Mouse (Mus musculus) hindbrain, embryonic 15.5 days (tissue): ENCODE measurements around the gene Rpusd3. TPM values are rescaled to one million over a fixed set of nuclear protein-coding genes. Genes with fewer than 3 reads are reported as not detected.

Experiments used
- ATAC-seq: fragments of 200-750 bp; cut with Nextera tagmentation; 2 replicates; pipeline ENCODE4 v1.8.0; 2017; ENCODE audit warnings: low read depth, moderate number of reproducible peaks, moderate TSS enrichment; ENCODE audit not compliant: low FRiP score
- H3K27ac ChIP-seq: fragments of 300-500 bp; sonication (generic); replicated peaks from 2 replicates; pipeline ENCODE4 v1.5.1; 2015; ENCODE audit warnings: mild to moderate bottlenecking, inconsistent platforms
- H3K27me3 ChIP-seq: fragments of 300-500 bp; sonication (generic); 2 replicates; pipeline ENCODE4 v1.6.1; 2015; ENCODE audit warnings: control low read depth, inconsistent platforms
- H3K36me3 ChIP-seq: fragments of 300-500 bp; sonication (generic); 2 replicates; pipeline ENCODE4 v1.6.1; 2015; ENCODE audit warnings: control low read depth, inconsistent platforms
- H3K4me1 ChIP-seq: fragments of 300-500 bp; sonication (generic); replicated peaks from 2 replicates; pipeline ENCODE4 v1.6.1; 2015; ENCODE audit warnings: control low read depth, inconsistent platforms
- H3K4me2 ChIP-seq: fragments of 300-500 bp; sonication (generic); 2 replicates; pipeline ENCODE4 v1.6.1; 2015; ENCODE audit warnings: moderate library complexity, mild to moderate bottlenecking, inconsistent platforms
- H3K4me3 ChIP-seq: fragments of 300-500 bp; sonication (generic); 2 replicates; pipeline ENCODE4 v1.5.1; 2015; ENCODE audit warnings: mild to moderate bottlenecking, inconsistent platforms
- H3K9ac ChIP-seq: fragments of 300-500 bp; sonication (generic); 2 replicates; pipeline ENCODE4 v1.6.1; 2015; ENCODE audit warnings: inconsistent platforms
- H3K9me3 ChIP-seq: fragments of 300-500 bp; sonication (generic); 2 replicates; pipeline ENCODE4 v1.6.1; 2016; ENCODE audit warnings: control low read depth, inconsistent platforms
- WGBS: fragments of 180-500 bp; shearing (Covaris S2); methylation state at CpG from one replicate; pipeline ENCODE4 v1.1.7; 2015; 5-methylcytosine and 5-hydroxymethylcytosine counted together
- polyA plus RNA-seq: library from polyadenylated mRNA; unstranded; fragments of >200 nt; fragmentation: Nextera tagmentation; extraction: Ambion mirVana; gene quantifications from 2 replicates; pipeline ENCODE4 v1.2.1, GENCODE M21; 2015

Gene Rpusd3
- polyA plus RNA-seq, 1 experiment from 2014 or later: 18.7 TPM

GRCm38 (mm10) chr6:113395501-113395900 lies 23.6 kb downstream of the Rpusd3 start:
- no peaks in the 10 kb centered on the region for H3K9me3 ChIP-seq
- 93% methylated on average over 6 of the region's 6 CpGs for WGBS
- ATAC-seq: no peak

DNA sequence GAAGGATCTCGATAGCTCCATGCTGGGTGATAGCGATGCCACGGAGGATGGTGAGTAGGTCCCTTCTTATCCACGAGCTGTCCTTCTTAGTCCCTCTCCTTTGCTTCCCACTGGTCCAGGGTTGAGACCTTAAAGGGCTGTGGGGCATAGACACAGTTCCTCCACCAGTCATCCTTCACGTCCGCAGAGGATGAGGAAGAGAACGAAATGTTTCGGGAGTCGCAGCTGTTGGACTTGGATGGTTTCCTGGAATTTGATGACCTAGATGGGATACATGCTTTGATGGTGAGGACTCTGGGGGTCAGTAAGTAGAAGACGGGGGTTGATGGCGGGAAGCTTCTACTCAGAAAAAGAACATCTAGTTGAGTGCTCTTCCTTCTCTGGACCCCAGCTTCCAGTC lies 24.3 kb downstream of the Rpusd3 start:
- Histone ChIP-seq H3K36me3 (peaks cover 13% of the 10 kb centered on the region), H3K4me2 (no peak overlapping the region), H3K27me3 (no peaks in the 10 kb centered on the region), H3K4me3 (no peak overlapping the region), H3K27ac (no peak overlapping the region), H3K9ac (no peak overlapping the region), H3K4me1 (peaks cover 9% of the 10 kb centered on the region), H3K9me3 (no peaks in the 10 kb centered on the region)
- 92% methylated on average over 11 of the region's 11 CpGs for WGBS
- ATAC-seq: no peak

More at GRCm38 (mm10) chr6:113395501-113395900, 23.6 kb downstream of the Rpusd3 start:
- H3K36me3 ChIP-seq: peaks cover 8% of the 10 kb centered on the region; the same call in 1 of the 2 replicates
- H3K9ac ChIP-seq: no peak overlapping the region
- no peak overlapping the region for H3K4me3 ChIP-seq
- H3K4me1 ChIP-seq: peaks cover 9% of the 10 kb centered on the region
- H3K27ac ChIP-seq: no peak overlapping the region
- H3K4me2 ChIP-seq: no peak overlapping the region
- no peaks in the 10 kb centered on the region for H3K27me3 ChIP-seq

- no peak for ATAC-seq
- 88% methylated on average over 6 of the region's 6 CpGs for WGBS
- Histone ChIP-seq H3K27ac (no peak overlapping the region), H3K4me2 (no peak overlapping the region), H3K4me1 (peaks cover 9% of the 10 kb centered on the region), H3K36me3 (peaks cover 21% of the 10 kb centered on the region), H3K9me3 (no peaks in the 10 kb centered on the region), H3K9ac (no peak overlapping the region), H3K27me3 (no peaks in the 10 kb centered on the region), H3K4me3 (no peak overlapping the region)
These were observed 25.2 kb downstream of the Rpusd3 start for GRCm38 (mm10) chr6:113393951-113394350.

GRCm38 (mm10) chr6:113392387-113393071 lies 26.6 kb downstream of the Rpusd3 start:
- Histone ChIP-seq H3K4me3 (peak overlapping the region; percentile 41), H3K27ac (peak overlapping the region; percentile 82), H3K4me1 (peaks cover 9% of the 10 kb centered on the region), H3K9me3 (no peaks in the 10 kb centered on the region), H3K9ac (peak overlapping the region; percentile 55), H3K27me3 (no peaks in the 10 kb centered on the region), H3K36me3 (peaks cover 36% of the 10 kb centered on the region), H3K4me2 (peak overlapping the region; percentile 80)
- WGBS: under 1% methylated on average over 51 of the region's 51 CpGs
- peak; percentile 92 for ATAC-seq

GRCm38 (mm10) chr6:113392015-113392386 lies 27.1 kb downstream of the Rpusd3 start:
- Histone ChIP-seq H3K4me3 (peak overlapping the region; percentile 41), H3K36me3 (peaks cover 41% of the 10 kb centered on the region), H3K4me1 (peaks cover 9% of the 10 kb centered on the region), H3K27ac (peak overlapping the region; percentile 82), H3K9ac (peak overlapping the region; percentile 55), H3K9me3 (no peaks in the 10 kb centered on the region), H3K27me3 (no peaks in the 10 kb centered on the region), H3K4me2 (peak overlapping the region; percentile 80)
- WGBS: 19% methylated on average over 10 of the region's 10 CpGs
- no peak for ATAC-seq

GRCm38 (mm10) chr6:113390715-113391114 lies 28.4 kb downstream of the Rpusd3 start:
- Histone ChIP-seq H3K27me3 (no peaks in the 10 kb centered on the region), H3K36me3 (peaks cover 52% of the 10 kb centered on the region), H3K4me1 (peaks cover 9% of the 10 kb centered on the region), H3K9me3 (no peaks in the 10 kb centered on the region), H3K4me3 (no peak overlapping the region), H3K27ac (no peak overlapping the region), H3K9ac (no peak overlapping the region), H3K4me2 (no peak overlapping the region)
- WGBS: 72% methylated on average over 3 of the region's 3 CpGs
- no peak for ATAC-seq

GRCm38 (mm10) chr6:113388960-113389359 lies 30.2 kb downstream of the Rpusd3 start, which contains the start of gene Ttll3:
TSS of gene Ttll3 (plus strand) at chr6:113389260.
- 74% methylated on average over 8 of the region's 8 CpGs for WGBS
- peaks cover 61% of the 10 kb centered on the region for H3K36me3 ChIP-seq

GRCm38 (mm10) chr6:113386025-113386424 lies 33.1 kb downstream of the Rpusd3 start:
- H3K9ac ChIP-seq: no peak overlapping the region
- peak overlapping the region; percentile 50 for H3K27ac ChIP-seq
- H3K36me3 ChIP-seq: peaks cover 86% of the 10 kb centered on the region
- ATAC-seq: peak; percentile 69; the same call in 1 of the 2 replicates
- H3K9me3 ChIP-seq: no peaks in the 10 kb centered on the region
- H3K4me3 ChIP-seq: no peak overlapping the region
- no peaks in the 10 kb centered on the region for H3K4me1 ChIP-seq
- no peak overlapping the region for H3K4me2 ChIP-seq
- WGBS: 76% methylated on average over 3 of the region's 3 CpGs
- H3K27me3 ChIP-seq: no peaks in the 10 kb centered on the region

More at GRCm38 (mm10) chr6:113388960-113389359, 30.2 kb downstream of the Rpusd3 start, which contains the start of gene Ttll3:
- H3K4me3 ChIP-seq: no peak within 1 kb of the TSS
- no peak for ATAC-seq
- no peak within 1 kb of the TSS for H3K27ac ChIP-seq
- H3K9ac ChIP-seq: no peak within 1 kb of the TSS
- H3K27me3 ChIP-seq: no peaks in the 10 kb centered on the region
- H3K9me3 ChIP-seq: no peaks in the 10 kb centered on the region
- H3K4me1 ChIP-seq: peaks cover 9% of the 10 kb centered on the region
- no peak within 1 kb of the TSS for H3K4me2 ChIP-seq

- no peak overlapping the region for H3K9ac ChIP-seq
- no peaks in the 10 kb centered on the region for H3K4me1 ChIP-seq
- peaks cover 93% of the 10 kb centered on the region for H3K36me3 ChIP-seq
- no peak overlapping the region for H3K4me3 ChIP-seq
- 84% methylated on average over 11 of the region's 11 CpGs for WGBS
- no peak overlapping the region for H3K4me2 ChIP-seq
- no peaks in the 10 kb centered on the region for H3K9me3 ChIP-seq
- ATAC-seq: peak; percentile 31; the same call in 1 of the 2 replicates
- H3K27ac ChIP-seq: peak overlapping the region; percentile 50
- no peaks in the 10 kb centered on the region for H3K27me3 ChIP-seq
These were observed 33.9 kb downstream of the Rpusd3 start for GRCm38 (mm10) chr6:113385160-113385714.

DNA sequence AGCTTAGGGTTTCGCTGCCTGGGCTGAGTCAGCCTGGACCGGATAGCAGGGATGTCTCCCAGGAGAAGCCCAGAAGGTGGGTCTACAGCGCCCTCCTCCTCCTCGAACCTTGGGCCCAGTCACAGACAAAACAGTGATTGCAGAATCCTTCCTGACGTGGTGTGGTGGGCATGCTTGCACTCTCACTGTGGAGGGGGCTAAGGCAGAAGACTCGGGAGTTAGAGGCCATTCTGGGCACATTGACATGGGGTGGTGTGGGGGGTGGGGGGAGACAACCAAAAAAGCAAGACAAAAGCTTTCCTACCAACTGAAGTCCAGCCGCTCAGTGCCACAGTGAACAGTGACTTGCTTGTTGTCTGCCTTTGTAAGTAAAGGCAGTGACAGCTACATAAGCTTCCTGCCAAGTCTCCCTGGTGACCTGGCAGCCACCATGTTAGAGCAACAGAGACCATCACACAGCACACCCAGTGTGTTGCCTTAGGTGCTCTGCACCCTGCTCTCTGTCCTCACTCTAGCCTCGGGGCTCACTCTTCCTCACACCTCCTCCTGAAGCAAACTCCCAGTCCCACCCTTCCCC lies 34.7 kb downstream of the Rpusd3 start:
- H3K9me3 ChIP-seq: no peaks in the 10 kb centered on the region
- no peak overlapping the region for H3K9ac ChIP-seq
- peaks cover 1% of the 10 kb centered on the region for H3K4me1 ChIP-seq
- ATAC-seq: peak; percentile 79
- WGBS: 82% methylated on average over 8 of the region's 8 CpGs
- no peak overlapping the region for H3K4me2 ChIP-seq
- H3K27ac ChIP-seq: peak overlapping the region; percentile 55; the same call in 1 of the 2 replicates
- H3K27me3 ChIP-seq: no peaks in the 10 kb centered on the region
- H3K4me3 ChIP-seq: no peak overlapping the region
- H3K36me3 ChIP-seq: peaks cover 85% of the 10 kb centered on the region

DNA sequence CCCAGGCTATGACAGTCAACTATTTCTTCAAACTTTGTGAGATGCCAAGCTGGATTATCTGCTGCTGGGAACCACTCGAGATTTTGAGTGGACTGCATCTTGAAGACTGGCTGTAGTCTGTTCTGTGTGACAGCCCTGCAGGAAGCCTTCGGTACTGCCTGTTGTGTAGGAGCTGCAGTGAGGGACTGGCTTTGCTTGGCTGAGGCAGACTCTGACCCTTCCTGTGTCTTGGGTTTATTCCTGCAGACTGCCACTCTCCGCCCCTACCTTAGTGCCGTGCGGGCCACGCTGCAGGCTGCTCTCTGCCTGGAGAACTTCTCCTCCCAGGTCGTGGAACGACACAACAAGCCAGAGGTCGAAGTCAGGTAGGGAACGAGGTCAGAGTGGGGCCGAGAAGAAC lies 38.7 kb downstream of the Rpusd3 start:
- Histone ChIP-seq H3K4me3 (no peak overlapping the region), H3K36me3 (peaks cover 48% of the 10 kb centered on the region), H3K27me3 (no peaks in the 10 kb centered on the region), H3K4me1 (peaks cover 22% of the 10 kb centered on the region), H3K9ac (no peak overlapping the region), H3K9me3 (no peaks in the 10 kb centered on the region), H3K27ac (no peak overlapping the region), H3K4me2 (no peak overlapping the region)
- 93% methylated on average over 11 of the region's 11 CpGs for WGBS
- ATAC-seq: no peak

- 88% methylated on average over 6 of the region's 6 CpGs for WGBS
- ATAC-seq: no peak
- Histone ChIP-seq H3K36me3 (peaks cover 44% of the 10 kb centered on the region), H3K4me1 (peaks cover 22% of the 10 kb centered on the region), H3K9ac (no peak overlapping the region), H3K27me3 (no peaks in the 10 kb centered on the region), H3K9me3 (no peaks in the 10 kb centered on the region), H3K4me3 (peak overlapping the region; percentile 82), H3K4me2 (peak overlapping the region; percentile 95), H3K27ac (no peak overlapping the region)
These were observed 39.9 kb downstream of the Rpusd3 start for GRCm38 (mm10) chr6:113379246-113379645.
